ENCODE assay signal across 8 mouse cellular contexts in genomic region chr2:30470143-30470946, GRCm38 (mm10). TPM values are rescaled to one million over a fixed set of nuclear protein-coding genes. Genes with fewer than 3 reads are reported as not detected.
A peak's percentile ranks its signal among the peaks of the same experiment; 100 is the strongest.
DNase-seq lines count a peak whose midpoint lies in the region; ATAC-seq and TF ChIP-seq lines count a peak whose summit lies in the region.

No protein-coding gene starts in this region.

- peak overlapping the region; percentile 91 for H3K4me2 ChIP-seq in forebrain, postnatal 0 days (ENCODE audit: low read depth)

- no peaks in the 10 kb centered on the region; the same call in 1 of the 2 replicates for H3K27me3 ChIP-seq in cerebellum, adult 2 months (ENCODE audit: control insufficient read depth, insufficient read depth, low read length)
- no peaks in the 10 kb centered on the region for H3K27me3 ChIP-seq in forebrain, postnatal 0 days (ENCODE audit: insufficient read depth, low read length)

- no peak for TF ChIP-seq POLR2A in cerebellum, adult 2 months (IDR thresholded peaks at IDR 0.05; ENCODE audit: borderline replicate concordance, insufficient read depth, low read length)

- H3K36me3 ChIP-seq in forebrain, postnatal 0 days (ENCODE audit: insufficient read depth): no peaks in the 10 kb centered on the region

- WGBS in cerebellum, adult 2 months: under 1% methylated on average over 46 of the region's 46 CpGs
- 1% methylated on average over 46 of the region's 46 CpGs for WGBS in forebrain, postnatal 0 days

- DNase-seq in Muller cell, postnatal 12 days (ENCODE audit: inconsistent ontology term): peak; percentile 91
- peak; percentile 63 to 77 for DNase-seq in cerebellum, adult 2 months
- peak; percentile 81 for DNase-seq in forebrain, postnatal 0 days
- DNase-seq in heart, postnatal 4 days: peak; percentile 83
- peak; percentile 49 to 50 for DNase-seq in layer of hippocampus, adult 8-10 months (ENCODE audit: low spot score in 2 of 2)
- DNase-seq in lung, postnatal 10 days: peak; percentile 87
- peak; percentile 67 for DNase-seq in right cerebral cortex, adult 18-20 months

- H3K27ac ChIP-seq in cerebellum, adult 2 months (ENCODE audit: insufficient read depth, low read length): no peak overlapping the region
- H3K27ac ChIP-seq in forebrain, postnatal 0 days (ENCODE audit: low read depth, low read length): peak overlapping the region; percentile 77

- peak overlapping the region; percentile 79 for H3K4me3 ChIP-seq in cerebellum, adult 2 months (replicated peaks; ENCODE audit: insufficient read depth, low read depth, low read length)
- peak overlapping the region; percentile 49 for H3K4me3 ChIP-seq in forebrain, postnatal 0 days (ENCODE audit: low read depth, low read length)

- no peaks in the 10 kb centered on the region for H3K9me3 ChIP-seq in forebrain, postnatal 0 days (ENCODE audit: low read length)

- peak overlapping the region; percentile 67 for H3K9ac ChIP-seq in forebrain, postnatal 0 days

- 0 out of 2 replicates have a peak, but pooled peaks have one; percentile 0 for ATAC-seq in forebrain, postnatal 0 days
- ATAC-seq in granulocyte monocyte progenitor cell, adult 5-6 weeks (replicated peaks; ENCODE audit: poor library complexity, severe bottlenecking): no peak

- peaks cover 5% of the 10 kb centered on the region; the same call in 1 of the 2 replicates for H3K4me1 ChIP-seq in cerebellum, adult 2 months (ENCODE audit: control insufficient read depth, insufficient read depth, low read length)
- H3K4me1 ChIP-seq in forebrain, postnatal 0 days (ENCODE audit: insufficient read depth): peaks cover 19% of the 10 kb centered on the region

- no peak for TF ChIP-seq CTCF in cerebellum, adult 2 months (IDR thresholded peaks at IDR 0.05; ENCODE audit: borderline replicate concordance, insufficient read depth, low read depth, low read length)
- TF ChIP-seq CTCF in forebrain, postnatal 0 days (IDR thresholded peaks at IDR 0.05; ENCODE audit: low read depth): peak; percentile 48; the same call in 1 of the 2 replicates

RNA-seq across cellular contexts. Expression of gene Ier5l, which starts 3.7 kb away (rescaled TPM):
- polyA plus RNA-seq in cerebellum, adult 2 months (2012; rRNA removed): 5.1 and 7.5 TPM in 2 replicates
- total RNA-seq in forebrain, postnatal 0 days (2014; rRNA removed): 17.7 and 19.9 TPM in 2 replicates
- polyA plus RNA-seq in forebrain, postnatal 0 days (2015; fragmentation: Nextera tagmentation; extraction: Ambion mirVana): 4.0 and 6.2 TPM in 2 replicates
- 10 to 100 TPM; 10.7 to 12.1 TPM for total RNA-seq in heart, postnatal 4 days (2021)
- 10 to 100 TPM; 11.6 to 12.5 (median 12.4) TPM for total RNA-seq in layer of hippocampus, adult 8-10 months (2022)
- not detected in 2 replicates for total RNA-seq in granulocyte monocyte progenitor cell, adult 5-6 weeks (2014; fragmentation: Nextera tagmentation)
- 0.56 and 3.2 TPM in 2 replicates for total RNA-seq in granulocyte monocyte progenitor cell, adult 5-6 weeks (2017)

RNA-seq across cellular contexts. Expression of gene Ptpa, which starts 54.5 kb away (rescaled TPM):
- 204 and 207 TPM in 2 replicates for polyA plus RNA-seq in cerebellum, adult 2 months (2012; rRNA removed)
- 129 and 132 TPM in 2 replicates for total RNA-seq in forebrain, postnatal 0 days (2014; rRNA removed)
- polyA plus RNA-seq in forebrain, postnatal 0 days (2015; fragmentation: Nextera tagmentation; extraction: Ambion mirVana): 143 and 148 TPM in 2 replicates
- total RNA-seq in heart, postnatal 4 days (2021): 100 to 1,000 TPM; 139 TPM
- total RNA-seq in layer of hippocampus, adult 8-10 months (2022): 100 to 1,000 TPM; 165 to 175 (median 173) TPM
- 127 and 167 TPM in 2 replicates for total RNA-seq in granulocyte monocyte progenitor cell, adult 5-6 weeks (2014; fragmentation: Nextera tagmentation)
- total RNA-seq in granulocyte monocyte progenitor cell, adult 5-6 weeks (2017): 58.5 and 61.0 TPM in 2 replicates

RNA-seq across cellular contexts. Expression of gene Crat, which starts 54.7 kb away (rescaled TPM):
- 50.9 and 52.1 TPM in 2 replicates for polyA plus RNA-seq in cerebellum, adult 2 months (2012; rRNA removed)
- total RNA-seq in forebrain, postnatal 0 days (2014; rRNA removed): 28.0 and 33.6 TPM in 2 replicates
- polyA plus RNA-seq in forebrain, postnatal 0 days (2015; fragmentation: Nextera tagmentation; extraction: Ambion mirVana): 20.7 and 24.0 TPM in 2 replicates
- 100 to 1,000 TPM; 379 to 401 TPM for total RNA-seq in heart, postnatal 4 days (2021)
- 10 to 100 TPM; 48.9 to 59.3 (median 50.7) TPM for total RNA-seq in layer of hippocampus, adult 8-10 months (2022)
- total RNA-seq in granulocyte monocyte progenitor cell, adult 5-6 weeks (2014; fragmentation: Nextera tagmentation): 18.1 and 35.3 TPM in 2 replicates
- total RNA-seq in granulocyte monocyte progenitor cell, adult 5-6 weeks (2017): 7.1 and 14.7 TPM in 2 replicates

Comparison
In these comparisons a context has a peak if more than half of its experiments do, and no peak if none do; other contexts are left out.
1. RNA of gene Crat, which starts 54.7 kb away (total RNA-seq): 379 to 401 TPM in heart, postnatal 4 days; 48.9 to 59.3 TPM in layer of hippocampus, adult 8-10 months, 7.1 to 35.3 TPM in granulocyte monocyte progenitor cell, adult 5-6 weeks and 28.0 to 33.6 TPM in forebrain, postnatal 0 days; every median in the first group is over 4 times any median in the second.
2. Peak in every context shown above with its lines, with median percentiles within 50 percentile points of each other: DNase-seq.